Mouse (Mus musculus): ENCODE results near the gene Sept9. TPM values are rescaled to one million over a fixed set of nuclear protein-coding genes. Genes with fewer than 3 reads are reported as not detected.

Sept9 gene
- polyA plus RNA-seq, 1 experiment from 2014 or later, result 78.9 TPM

GRCm38 (mm10) chr11:117285606-117285931 lies 86.1 kb downstream of the Sept9 start:
- H3K9ac ChIP-seq (ENCODE audit: low read depth, low read length), result no peak overlapping the region
- WGBS (ENCODE audit: insufficient replicate concordance), result 55% methylated on average over 10 of the region's 10 CpGs
- H3K36me3 ChIP-seq (ENCODE audit: control insufficient read depth, insufficient read depth, low read length), result 0 out of 2 replicates have a peak, but pooled peaks cover 1% of the 10 kb centered on the region
- H3K4me3 ChIP-seq (ENCODE audit: low read depth, low read length), result no peak overlapping the region
- no peaks in the 10 kb centered on the region for H3K9me3 ChIP-seq (replicated peaks; ENCODE audit: control insufficient read depth, low read length)
- ATAC-seq (replicated peaks; ENCODE audit: insufficient number of reproducible peaks, low FRiP score, low TSS enrichment), result no peak
- H3K27ac ChIP-seq (ENCODE audit: low read depth, low read length), result peak overlapping the region; percentile 54
- H3K4me1 ChIP-seq (ENCODE audit: control insufficient read depth, insufficient read depth, low read length), result peaks cover 31% of the 10 kb centered on the region
- no peaks in the 10 kb centered on the region for H3K27me3 ChIP-seq (ENCODE audit: control insufficient read depth, insufficient read depth, low read length)
- H3K4me2 ChIP-seq, result no peak overlapping the region

DNA sequence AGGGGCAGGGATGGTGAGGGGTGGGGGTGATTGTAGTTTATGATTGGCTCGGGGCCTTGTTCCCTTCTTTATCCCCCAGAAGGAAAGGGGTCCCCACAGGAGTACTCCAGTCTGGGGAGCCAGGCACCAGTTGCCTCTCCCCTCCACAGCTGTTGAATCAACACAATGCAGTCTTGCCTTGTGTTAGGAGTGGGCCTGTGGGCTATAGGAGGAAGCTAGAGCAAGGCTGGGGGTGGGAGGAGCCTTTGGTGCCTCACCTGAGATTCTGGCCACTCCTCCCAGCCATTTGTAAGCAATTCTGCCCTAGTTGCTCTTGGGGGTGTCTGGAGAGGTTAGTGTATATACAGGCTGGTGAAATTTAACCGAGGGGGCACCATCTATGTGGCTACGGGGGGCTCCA lies 88.3 kb downstream of the Sept9 start:
- Histone ChIP-seq H3K4me1 (ENCODE audit: control insufficient read depth, insufficient read depth, low read length) (peaks cover 25% of the 10 kb centered on the region), H3K27me3 (ENCODE audit: control insufficient read depth, insufficient read depth, low read length) (no peaks in the 10 kb centered on the region)
- 81% methylated on average over 3 of the region's 3 CpGs for WGBS (ENCODE audit: insufficient replicate concordance)

DNA sequence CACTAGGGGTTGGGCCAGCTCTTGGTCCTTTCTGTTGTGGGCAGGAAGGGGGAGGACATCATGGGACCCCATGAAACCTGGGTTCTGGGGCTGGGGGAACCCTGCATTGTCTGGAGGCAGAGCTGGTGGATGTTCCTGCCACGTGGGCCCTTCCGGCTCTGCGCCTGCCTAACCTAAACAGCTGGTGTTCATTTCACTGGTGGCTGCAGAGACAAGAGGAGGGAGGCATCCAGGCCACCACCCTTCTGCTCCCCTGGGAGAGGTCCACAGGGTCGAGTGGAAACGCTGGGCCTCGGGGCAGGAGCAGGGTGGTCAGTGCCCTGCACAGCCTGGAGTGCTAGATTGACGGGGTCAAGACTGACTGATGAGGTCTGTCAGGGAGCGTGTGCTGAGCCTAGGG lies 89.3 kb downstream of the Sept9 start:
- H3K4me2 ChIP-seq, result no peak overlapping the region
- no peak overlapping the region for H3K27ac ChIP-seq (ENCODE audit: low read depth, low read length)
- H3K27me3 ChIP-seq (ENCODE audit: control insufficient read depth, insufficient read depth, low read length), result no peaks in the 10 kb centered on the region
- no peak overlapping the region for H3K9ac ChIP-seq (ENCODE audit: low read depth, low read length)
- no peak for ATAC-seq (replicated peaks; ENCODE audit: insufficient number of reproducible peaks, low FRiP score, low TSS enrichment)
- no peaks in the 10 kb centered on the region for H3K9me3 ChIP-seq (replicated peaks; ENCODE audit: control insufficient read depth, low read length)
- peaks cover 9% of the 10 kb centered on the region; the same call in 1 of the 2 replicates for H3K36me3 ChIP-seq (ENCODE audit: control insufficient read depth, insufficient read depth, low read length)
- 76% methylated on average over 8 of the region's 8 CpGs for WGBS (ENCODE audit: insufficient replicate concordance)
- H3K4me1 ChIP-seq (ENCODE audit: control insufficient read depth, insufficient read depth, low read length), result peaks cover 15% of the 10 kb centered on the region
- no peak overlapping the region for H3K4me3 ChIP-seq (ENCODE audit: low read depth, low read length)

More for the DNA sequence above, 88.3 kb downstream of the Sept9 start:
- no peak for ATAC-seq (replicated peaks; ENCODE audit: insufficient number of reproducible peaks, low FRiP score, low TSS enrichment)
- no peak overlapping the region for H3K9ac ChIP-seq (ENCODE audit: low read depth, low read length)
- H3K9me3 ChIP-seq (replicated peaks; ENCODE audit: control insufficient read depth, low read length), result no peaks in the 10 kb centered on the region
- no peak overlapping the region for H3K4me2 ChIP-seq
- peaks cover 9% of the 10 kb centered on the region; the same call in 1 of the 2 replicates for H3K36me3 ChIP-seq (ENCODE audit: control insufficient read depth, insufficient read depth, low read length)
- no peak overlapping the region for H3K27ac ChIP-seq (ENCODE audit: low read depth, low read length)
- no peak overlapping the region for H3K4me3 ChIP-seq (ENCODE audit: low read depth, low read length)

GRCm38 (mm10) chr11:117291271-117292059 lies 92.0 kb downstream of the Sept9 start:
- H3K36me3 ChIP-seq (ENCODE audit: control insufficient read depth, insufficient read depth, low read length), result peaks cover 9% of the 10 kb centered on the region; the same call in 1 of the 2 replicates

GRCm38 (mm10) chr11:117292446-117292845 lies 93.0 kb downstream of the Sept9 start:
- no peak overlapping the region for H3K27ac ChIP-seq (ENCODE audit: low read depth, low read length)
- WGBS (ENCODE audit: insufficient replicate concordance), result 60% methylated on average over 11 of the region's 11 CpGs
- peaks cover 15% of the 10 kb centered on the region for H3K4me1 ChIP-seq (ENCODE audit: control insufficient read depth, insufficient read depth, low read length)
- no peaks in the 10 kb centered on the region for H3K9me3 ChIP-seq (replicated peaks; ENCODE audit: control insufficient read depth, low read length)
- no peak overlapping the region for H3K4me3 ChIP-seq (ENCODE audit: low read depth, low read length)
- H3K9ac ChIP-seq (ENCODE audit: low read depth, low read length), result no peak overlapping the region
- H3K36me3 ChIP-seq (ENCODE audit: control insufficient read depth, insufficient read depth, low read length), result peaks cover 12% of the 10 kb centered on the region; the same call in 1 of the 2 replicates
- H3K4me2 ChIP-seq, result no peak overlapping the region
- H3K27me3 ChIP-seq (ENCODE audit: control insufficient read depth, insufficient read depth, low read length), result no peaks in the 10 kb centered on the region
- no peak for ATAC-seq (replicated peaks; ENCODE audit: insufficient number of reproducible peaks, low FRiP score, low TSS enrichment)

More at GRCm38 (mm10) chr11:117291271-117292059, 92.0 kb downstream of the Sept9 start:
- no peak overlapping the region for H3K4me2 ChIP-seq
- H3K27ac ChIP-seq (ENCODE audit: low read depth, low read length), result no peak overlapping the region
- H3K9me3 ChIP-seq (replicated peaks; ENCODE audit: control insufficient read depth, low read length), result no peaks in the 10 kb centered on the region
- ATAC-seq (replicated peaks; ENCODE audit: insufficient number of reproducible peaks, low FRiP score, low TSS enrichment), result no peak
- peaks cover 15% of the 10 kb centered on the region for H3K4me1 ChIP-seq (ENCODE audit: control insufficient read depth, insufficient read depth, low read length)
- 91% methylated on average over 30 of the region's 30 CpGs for WGBS (ENCODE audit: insufficient replicate concordance)
- no peak overlapping the region for H3K4me3 ChIP-seq (ENCODE audit: low read depth, low read length)
- H3K9ac ChIP-seq (ENCODE audit: low read depth, low read length), result no peak overlapping the region
- H3K27me3 ChIP-seq (ENCODE audit: control insufficient read depth, insufficient read depth, low read length), result no peaks in the 10 kb centered on the region

GRCm38 (mm10) chr11:117295266-117295665 lies 95.8 kb downstream of the Sept9 start:
- WGBS (ENCODE audit: insufficient replicate concordance), result 61% methylated on average over 7 of the region's 7 CpGs

GRCm38 (mm10) chr11:117296116-117296499 lies 96.6 kb downstream of the Sept9 start:
- WGBS (ENCODE audit: insufficient replicate concordance), result 78% methylated on average over 4 of the region's 4 CpGs
- Histone ChIP-seq H3K27ac (ENCODE audit: low read depth, low read length) (no peak overlapping the region), H3K4me2 (no peak overlapping the region), H3K9me3 (replicated peaks; ENCODE audit: control insufficient read depth, low read length) (no peaks in the 10 kb centered on the region), H3K4me1 (ENCODE audit: control insufficient read depth, insufficient read depth, low read length) (peaks cover 15% of the 10 kb centered on the region), H3K36me3 (ENCODE audit: control insufficient read depth, insufficient read depth, low read length) (peaks cover 7% of the 10 kb centered on the region; the same call in 1 of the 2 replicates), H3K27me3 (ENCODE audit: control insufficient read depth, insufficient read depth, low read length) (no peaks in the 10 kb centered on the region), H3K9ac (ENCODE audit: low read depth, low read length) (no peak overlapping the region), H3K4me3 (ENCODE audit: low read depth, low read length) (no peak overlapping the region)
- ATAC-seq (replicated peaks; ENCODE audit: insufficient number of reproducible peaks, low FRiP score, low TSS enrichment), result no peak

More at GRCm38 (mm10) chr11:117295266-117295665, 95.8 kb downstream of the Sept9 start:
- no peaks in the 10 kb centered on the region for H3K27me3 ChIP-seq (ENCODE audit: control insufficient read depth, insufficient read depth, low read length)
- H3K4me1 ChIP-seq (ENCODE audit: control insufficient read depth, insufficient read depth, low read length), result peaks cover 15% of the 10 kb centered on the region
- no peaks in the 10 kb centered on the region for H3K9me3 ChIP-seq (replicated peaks; ENCODE audit: control insufficient read depth, low read length)
- H3K36me3 ChIP-seq (ENCODE audit: control insufficient read depth, insufficient read depth, low read length), result peaks cover 12% of the 10 kb centered on the region; the same call in 1 of the 2 replicates
- H3K4me3 ChIP-seq (ENCODE audit: low read depth, low read length), result no peak overlapping the region
- no peak overlapping the region for H3K27ac ChIP-seq (ENCODE audit: low read depth, low read length)
- no peak for ATAC-seq (replicated peaks; ENCODE audit: insufficient number of reproducible peaks, low FRiP score, low TSS enrichment)
- no peak overlapping the region for H3K9ac ChIP-seq (ENCODE audit: low read depth, low read length)
- H3K4me2 ChIP-seq, result no peak overlapping the region

- no peak for ATAC-seq (replicated peaks; ENCODE audit: insufficient number of reproducible peaks, low FRiP score, low TSS enrichment)
- Histone ChIP-seq H3K36me3 (ENCODE audit: control insufficient read depth, insufficient read depth, low read length) (0 out of 2 replicates have a peak, but pooled peaks cover 3% of the 10 kb centered on the region), H3K4me1 (ENCODE audit: control insufficient read depth, insufficient read depth, low read length) (peaks cover 15% of the 10 kb centered on the region), H3K4me2 (no peak overlapping the region), H3K9ac (ENCODE audit: low read depth, low read length) (no peak overlapping the region), H3K27me3 (ENCODE audit: control insufficient read depth, insufficient read depth, low read length) (no peaks in the 10 kb centered on the region), H3K27ac (ENCODE audit: low read depth, low read length) (no peak overlapping the region), H3K9me3 (replicated peaks; ENCODE audit: control insufficient read depth, low read length) (no peaks in the 10 kb centered on the region), H3K4me3 (ENCODE audit: low read depth, low read length) (no peak overlapping the region)
- 68% methylated on average over 14 of the region's 14 CpGs for WGBS (ENCODE audit: insufficient replicate concordance)
These were observed 97.2 kb downstream of the Sept9 start for GRCm38 (mm10) chr11:117296500-117297189.
